Mouse (Mus musculus) left cerebral cortex, postnatal 10 days (tissue): ENCODE measurements at regions not wholly inside any gene's neighbourhood (a gene's known extent, or its start where the extent isn't known, plus 50 kb on each side); places are given as distances from the start of the nearest gene placed in this dataset.

Source experiments
- DNase-seq, 2 experiments: peaks; one replicate each; pipeline ENCODE4 v3.0.0; 2021 to 2022; ENCODE audit warnings: low spot score in 2 of 2, mixed read lengths in 1 of 2; ENCODE audit errors: extremely low spot score in 1 of 2
- intact Hi-C: fragments of 180-260 bp; cut with DNase I; formaldehyde crosslinking; loops from one replicate; pipeline ENCODE4 v1.15.1; 2025

DNA sequence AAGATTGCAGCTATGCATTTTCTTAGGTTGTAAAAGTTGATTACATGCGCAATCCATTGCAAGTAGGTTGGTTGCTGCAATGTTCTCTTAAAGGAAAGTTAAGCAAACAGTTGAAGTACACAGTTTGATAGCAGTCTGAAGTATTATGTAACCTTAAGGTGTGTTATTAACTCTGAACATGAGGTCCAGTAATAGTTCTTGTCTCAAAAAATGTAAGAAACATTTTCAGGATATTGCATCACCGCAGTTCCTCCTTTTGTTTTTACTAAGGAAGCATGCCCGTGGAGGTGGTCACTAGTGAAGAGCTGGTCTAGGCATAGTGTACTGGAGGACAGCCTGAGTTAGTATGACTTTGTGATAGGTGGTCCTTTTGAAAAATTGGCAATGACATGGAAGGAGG lies 339.4 kb upstream of the Cldn34d start:
- no peak for DNase-seq
- intact Hi-C loops = loop anchor here (10.0 kb wide), 1 partner anchor 107 kb away; no protein-coding TSS in a partner anchor

DNA sequence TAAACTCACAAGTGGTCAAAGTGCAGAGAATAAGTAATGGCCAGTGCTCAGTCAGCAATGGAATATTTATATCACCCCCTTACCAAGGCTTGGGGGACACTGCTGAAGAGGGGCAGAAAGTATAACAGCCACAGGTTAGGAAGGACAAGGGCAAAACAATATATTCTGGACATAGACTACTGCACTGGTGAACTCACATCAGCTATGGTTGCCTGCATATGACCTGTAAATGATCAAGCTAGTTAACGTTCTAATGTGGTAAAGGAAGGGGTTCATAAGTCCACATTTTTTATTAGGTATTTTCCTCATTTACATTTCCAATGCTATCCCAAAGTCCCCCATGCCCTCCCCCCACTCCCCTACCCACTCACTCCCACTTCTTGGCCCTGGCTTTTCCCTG lies 335.6 kb upstream of the Cldn34d start:
- DNase-seq = no peak
- intact Hi-C loops = no loop called here
